Mouse (Mus musculus): ENCODE results near the gene Ctf1. TPM values are rescaled to one million over a fixed set of nuclear protein-coding genes. Genes with fewer than 3 reads are reported as not detected.

Ctf1 gene
- total and polyA plus RNA-seq, 2 experiments from 2014 or later: 3.8 to 9.0 TPM

- ATAC-seq (no peak), DNase-seq (ENCODE audit: low spot score) (no peak)
- H3K36me3 ChIP-seq (ENCODE audit: insufficient read depth, low read length): no peaks in the 10 kb centered on the region
- H3K9ac ChIP-seq (replicated peaks; ENCODE audit: low read length): no peak overlapping the region
- no peak overlapping the region for H3K4me2 ChIP-seq (ENCODE audit: low read depth, low read length)
- H3K27me3 ChIP-seq (ENCODE audit: insufficient read depth, low read length): no peaks in the 10 kb centered on the region
- TF ChIP-seq CTCF (IDR thresholded peaks at IDR 0.05; ENCODE audit: low read depth): no peak
- no peak overlapping the region for H3K27ac ChIP-seq
- H3K9me3 ChIP-seq (ENCODE audit: low read length): no peaks in the 10 kb centered on the region
- no peaks in the 10 kb centered on the region for H3K4me1 ChIP-seq (ENCODE audit: insufficient read depth, low read length)
- no peak overlapping the region for H3K4me3 ChIP-seq (ENCODE audit: low read length)
- 83% methylated on average over 8 of the region's 8 CpGs for WGBS
Measured at GRCm38 (mm10) chr7:127681888-127682553, 30.5 kb upstream of the Ctf1 start.

- Histone ChIP-seq H3K4me2 (ENCODE audit: low read depth, low read length) (no peak overlapping the region), H3K9ac (replicated peaks; ENCODE audit: low read length) (no peak overlapping the region), H3K27me3 (ENCODE audit: insufficient read depth, low read length) (no peaks in the 10 kb centered on the region), H3K4me3 (ENCODE audit: low read length) (no peak overlapping the region), H3K9me3 (ENCODE audit: low read length) (no peaks in the 10 kb centered on the region), H3K4me1 (ENCODE audit: insufficient read depth, low read length) (no peaks in the 10 kb centered on the region), H3K36me3 (ENCODE audit: insufficient read depth, low read length) (no peaks in the 10 kb centered on the region), H3K27ac (no peak overlapping the region)
- WGBS: 58% methylated on average over 14 of the region's 14 CpGs
- DNase-seq (ENCODE audit: low spot score) (peak; percentile 28), ATAC-seq (no peak)
- no peak for TF ChIP-seq CTCF (IDR thresholded peaks at IDR 0.05; ENCODE audit: low read depth)
Measured at GRCm38 (mm10) chr7:127685304-127686018, 27.1 kb upstream of the Ctf1 start.

- Histone ChIP-seq H3K4me3 (ENCODE audit: low read length) (no peak overlapping the region), H3K4me1 (ENCODE audit: insufficient read depth, low read length) (no peaks in the 10 kb centered on the region), H3K36me3 (ENCODE audit: insufficient read depth, low read length) (no peaks in the 10 kb centered on the region), H3K27ac (no peak overlapping the region), H3K9me3 (ENCODE audit: low read length) (no peaks in the 10 kb centered on the region), H3K27me3 (ENCODE audit: insufficient read depth, low read length) (no peaks in the 10 kb centered on the region), H3K9ac (replicated peaks; ENCODE audit: low read length) (no peak overlapping the region), H3K4me2 (ENCODE audit: low read depth, low read length) (no peak overlapping the region)
- DNase-seq (ENCODE audit: low spot score) (no peak), ATAC-seq (no peak)
- no peak for TF ChIP-seq CTCF (IDR thresholded peaks at IDR 0.05; ENCODE audit: low read depth)
- WGBS: 81% methylated on average over 11 of the region's 11 CpGs
Measured at GRCm38 (mm10) chr7:127686740-127687449, 25.6 kb upstream of the Ctf1 start.

- Histone ChIP-seq H3K4me3 (ENCODE audit: low read length) (no peak overlapping the region), H3K9me3 (ENCODE audit: low read length) (no peaks in the 10 kb centered on the region), H3K36me3 (ENCODE audit: insufficient read depth, low read length) (no peaks in the 10 kb centered on the region), H3K4me2 (ENCODE audit: low read depth, low read length) (no peak overlapping the region), H3K27me3 (ENCODE audit: insufficient read depth, low read length) (no peaks in the 10 kb centered on the region), H3K4me1 (ENCODE audit: insufficient read depth, low read length) (no peaks in the 10 kb centered on the region), H3K9ac (replicated peaks; ENCODE audit: low read length) (no peak overlapping the region), H3K27ac (no peak overlapping the region)
- DNase-seq (ENCODE audit: low spot score) (no peak), ATAC-seq (no peak)
- WGBS: 88% methylated on average over 7 of the region's 7 CpGs
- TF ChIP-seq CTCF (IDR thresholded peaks at IDR 0.05; ENCODE audit: low read depth): no peak
Measured at GRCm38 (mm10) chr7:127688935-127689334, 23.6 kb upstream of the Ctf1 start.

- Histone ChIP-seq H3K4me2 (ENCODE audit: low read depth, low read length) (no peak overlapping the region), H3K4me3 (ENCODE audit: low read length) (no peak overlapping the region), H3K27ac (no peak overlapping the region), H3K9me3 (ENCODE audit: low read length) (no peaks in the 10 kb centered on the region), H3K36me3 (ENCODE audit: insufficient read depth, low read length) (no peaks in the 10 kb centered on the region; the same call in 1 of the 2 replicates), H3K4me1 (ENCODE audit: insufficient read depth, low read length) (no peaks in the 10 kb centered on the region), H3K27me3 (ENCODE audit: insufficient read depth, low read length) (no peaks in the 10 kb centered on the region), H3K9ac (replicated peaks; ENCODE audit: low read length) (no peak overlapping the region)
- 66% methylated on average over 9 of the region's 9 CpGs for WGBS
- TF ChIP-seq CTCF (IDR thresholded peaks at IDR 0.05; ENCODE audit: low read depth): no peak
- DNase-seq (ENCODE audit: low spot score) (no peak), ATAC-seq (no peak)
Measured at GRCm38 (mm10) chr7:127689626-127690280, 22.8 kb upstream of the Ctf1 start.

- H3K9ac ChIP-seq (replicated peaks; ENCODE audit: low read length): no peak overlapping the region; the same call in 1 of the 2 replicates
- H3K4me1 ChIP-seq (ENCODE audit: insufficient read depth, low read length): no peaks in the 10 kb centered on the region
- WGBS: 5% methylated on average over 15 of the region's 15 CpGs
- H3K27me3 ChIP-seq (ENCODE audit: insufficient read depth, low read length): no peaks in the 10 kb centered on the region
- no peaks in the 10 kb centered on the region for H3K9me3 ChIP-seq (ENCODE audit: low read length)
- no peaks in the 10 kb centered on the region; the same call in 1 of the 2 replicates for H3K36me3 ChIP-seq (ENCODE audit: insufficient read depth, low read length)
- H3K4me2 ChIP-seq (ENCODE audit: low read depth, low read length): peak overlapping the region; percentile 44
- peak; percentile 62 for DNase-seq (ENCODE audit: low spot score)
- ATAC-seq: peak; percentile 74
- TF ChIP-seq CTCF (IDR thresholded peaks at IDR 0.05; ENCODE audit: low read depth): no peak
- peak overlapping the region; percentile 14; the same call in 1 of the 2 replicates for H3K4me3 ChIP-seq (ENCODE audit: low read length)
- peak overlapping the region; percentile 49 for H3K27ac ChIP-seq
Measured at GRCm38 (mm10) chr7:127691221-127691989, 21.1 kb upstream of the Ctf1 start.
